Mouse (Mus musculus) forebrain, embryonic 12.5 days (tissue): ENCODE measurements around the gene Gng7. TPM values are rescaled to one million over a fixed set of nuclear protein-coding genes. Genes with fewer than 3 reads are reported as not detected.

Experiments used
- ATAC-seq: fragments of 200-750 bp; cut with Nextera tagmentation; 2 replicates; pipeline ENCODE4 v1.8.0; 2017; ENCODE audit warnings: moderate TSS enrichment; ENCODE audit not compliant: low FRiP score
- H3K27ac ChIP-seq: fragments of 300-500 bp; sonication (generic); 2 replicates; pipeline ENCODE4 v1.5.1; 2016; ENCODE audit warnings: mild to moderate bottlenecking
- H3K27me3 ChIP-seq: fragments of 300-500 bp; sonication (generic); 2 replicates; pipeline ENCODE4 v1.6.1; 2016; ENCODE audit warnings: mild to moderate bottlenecking
- H3K36me3 ChIP-seq: fragments of 300-500 bp; sonication (generic); replicated peaks from 2 replicates; pipeline ENCODE4 v1.6.1; 2016; ENCODE audit warnings: mild to moderate bottlenecking
- H3K4me1 ChIP-seq: fragments of 300-500 bp; sonication (generic); 2 replicates; pipeline ENCODE4 v1.6.1; 2016
- H3K4me2 ChIP-seq: fragments of 300-500 bp; sonication (generic); 2 replicates; pipeline ENCODE4 v1.6.1; 2016; ENCODE audit warnings: mild to moderate bottlenecking, moderate library complexity
- H3K4me3 ChIP-seq: fragments of 300-500 bp; sonication (generic); replicated peaks from 2 replicates; pipeline ENCODE4 v1.5.1; 2016; ENCODE audit warnings: mild to moderate bottlenecking
- H3K9ac ChIP-seq: fragments of 300-500 bp; sonication (generic); 2 replicates; pipeline ENCODE4 v1.6.1; 2016; ENCODE audit warnings: mild to moderate bottlenecking
- H3K9me3 ChIP-seq: fragments of 300-500 bp; sonication (generic); 2 replicates; pipeline ENCODE4 v1.6.1; 2016
- WGBS: fragments of 180-500 bp; shearing (Covaris S2); methylation state at CpG from one replicate; pipeline ENCODE4 v1.1.7; 2016; 5-methylcytosine and 5-hydroxymethylcytosine counted together
- polyA plus RNA-seq: library from polyadenylated mRNA; unstranded; fragments of >200 nt; fragmentation: Nextera tagmentation; extraction: Ambion mirVana; gene quantifications from 2 replicates; pipeline ENCODE4 v1.2.1, GENCODE M21; 2016

Gene Gng7
- polyA plus RNA-seq, 1 experiment from 2014 or later = 9.8 TPM

DNA sequence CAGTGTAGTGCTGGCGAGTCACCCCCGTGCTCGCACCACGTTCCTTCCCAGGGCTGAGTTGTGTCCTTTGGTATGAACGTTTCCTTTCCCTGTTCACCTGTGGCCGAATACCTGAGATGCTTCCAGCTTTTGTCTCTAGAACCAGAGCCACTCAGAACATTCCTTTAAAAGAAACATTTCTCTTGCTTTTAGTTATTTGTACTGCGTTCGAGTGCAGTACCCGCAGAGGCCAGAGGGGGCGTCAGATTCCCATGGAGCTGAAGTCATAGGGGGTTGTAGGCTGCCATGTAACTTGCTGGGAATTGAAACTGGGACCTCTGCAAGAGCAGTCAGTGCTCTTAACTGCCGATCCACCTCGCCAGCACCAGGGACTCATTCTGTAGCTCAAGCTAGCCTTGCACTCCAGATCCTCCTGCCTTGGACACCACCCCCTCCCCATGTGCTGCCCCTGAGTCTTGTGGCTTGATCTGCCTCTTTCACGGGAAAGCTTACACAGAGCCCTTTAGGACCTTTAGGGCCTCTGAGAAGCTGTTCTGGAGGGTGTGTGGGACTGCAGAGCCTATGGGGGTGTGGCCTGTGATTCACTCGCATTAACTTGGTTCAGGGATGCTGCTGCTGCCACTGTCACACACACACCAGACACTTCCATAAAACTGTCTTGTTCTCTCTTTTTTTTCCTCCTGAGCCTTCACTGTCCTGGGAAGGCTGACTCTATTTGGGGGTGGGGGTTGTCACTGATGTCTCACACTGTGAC lies 67.9 kb downstream of the Gng7 start:
- Histone ChIP-seq H3K9me3 (no peaks in the 10 kb centered on the region), H3K9ac (no peak overlapping the region), H3K4me2 (no peak overlapping the region), H3K27ac (no peak overlapping the region), H3K27me3 (peaks cover 1% of the 10 kb centered on the region; the same call in 1 of the 2 replicates), H3K36me3 (no peaks in the 10 kb centered on the region), H3K4me1 (peaks cover 13% of the 10 kb centered on the region), H3K4me3 (no peak overlapping the region)
- 65% methylated on average over 14 of the region's 14 CpGs for WGBS
- no peak for ATAC-seq

DNA sequence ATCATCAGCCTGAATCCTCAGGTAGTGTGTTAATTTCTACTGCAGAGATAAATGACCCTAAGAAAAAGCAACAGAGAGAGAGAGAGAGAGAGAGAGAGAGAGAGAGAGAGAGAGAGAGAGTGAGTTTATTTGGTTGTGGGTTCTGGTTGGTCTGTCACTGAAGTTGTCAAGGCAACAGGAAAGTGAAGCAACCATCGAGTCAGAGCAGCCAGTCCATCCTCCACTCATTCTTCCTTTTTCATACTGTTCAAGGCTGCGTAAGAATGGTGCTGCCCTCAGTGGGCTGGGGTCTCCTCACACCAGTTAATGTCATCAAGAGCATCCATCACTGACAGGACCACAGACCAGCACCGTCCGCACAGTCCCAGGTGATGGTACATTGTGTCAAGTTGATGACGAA lies 70.5 kb downstream of the Gng7 start:
- Histone ChIP-seq H3K4me2 (no peak overlapping the region), H3K27me3 (peaks cover 20% of the 10 kb centered on the region), H3K36me3 (no peaks in the 10 kb centered on the region), H3K9me3 (no peaks in the 10 kb centered on the region), H3K27ac (no peak overlapping the region), H3K9ac (no peak overlapping the region), H3K4me1 (peaks cover 25% of the 10 kb centered on the region), H3K4me3 (no peak overlapping the region)
- WGBS = 90% methylated on average over 5 of the region's 5 CpGs
- ATAC-seq = no peak

DNA sequence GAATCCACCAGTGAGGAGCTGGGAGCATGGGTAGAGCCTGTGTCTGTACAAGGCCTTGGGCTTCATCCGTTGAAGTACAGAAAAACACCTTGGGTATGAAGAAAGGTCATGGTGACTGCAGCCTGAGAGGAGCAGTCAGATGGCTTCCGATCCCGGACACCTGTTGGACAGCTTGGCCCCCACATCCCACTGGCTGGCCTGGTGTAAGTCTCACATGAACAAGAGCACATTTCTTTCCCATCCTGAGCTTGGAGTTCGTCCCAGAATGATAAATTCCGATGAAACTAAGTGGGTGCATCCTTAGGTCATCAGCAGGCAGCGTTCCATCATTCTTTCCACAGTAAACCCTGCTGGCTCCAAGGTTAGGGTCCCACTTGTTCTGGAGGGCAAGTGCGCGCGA lies 71.0 kb downstream of the Gng7 start:
- no peak for ATAC-seq

DNA sequence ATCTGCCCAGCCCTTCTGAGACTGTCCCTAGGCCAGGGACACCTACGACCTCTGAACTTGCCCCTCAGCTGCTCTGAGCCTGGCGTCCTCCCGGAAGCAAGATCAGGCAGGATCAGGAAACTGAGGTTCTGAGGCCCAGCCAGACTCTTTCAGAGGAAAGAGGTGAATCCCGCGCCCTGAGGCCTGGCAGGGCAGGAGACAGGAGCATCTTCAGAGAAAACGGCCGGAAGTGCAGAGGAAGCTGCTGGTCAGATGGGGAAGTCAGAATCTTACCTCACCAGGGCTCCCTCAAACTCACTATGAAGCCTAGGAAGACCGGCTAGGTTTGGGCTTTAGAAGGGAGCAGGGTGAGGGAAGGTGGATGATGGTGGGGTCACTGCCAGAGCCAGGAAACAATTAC lies 71.8 kb downstream of the Gng7 start:
- Histone ChIP-seq H3K9me3 (no peaks in the 10 kb centered on the region), H3K4me3 (no peak overlapping the region), H3K36me3 (no peaks in the 10 kb centered on the region), H3K27ac (no peak overlapping the region), H3K4me1 (peaks cover 29% of the 10 kb centered on the region), H3K9ac (0 out of 2 replicates have a peak overlapping the region, but pooled peaks have one; percentile 38), H3K4me2 (no peak overlapping the region), H3K27me3 (peaks cover 34% of the 10 kb centered on the region)
- ATAC-seq = no peak
- 64% methylated on average over 8 of the region's 8 CpGs for WGBS

More for the DNA sequence above, 71.0 kb downstream of the Gng7 start:
- WGBS = 83% methylated on average over 9 of the region's 9 CpGs
- Histone ChIP-seq H3K4me1 (peaks cover 30% of the 10 kb centered on the region), H3K36me3 (no peaks in the 10 kb centered on the region), H3K9ac (no peak overlapping the region), H3K4me3 (no peak overlapping the region), H3K9me3 (no peaks in the 10 kb centered on the region), H3K4me2 (no peak overlapping the region), H3K27ac (no peak overlapping the region), H3K27me3 (peaks cover 26% of the 10 kb centered on the region)

- Histone ChIP-seq H3K4me1 (peaks cover 41% of the 10 kb centered on the region), H3K36me3 (no peaks in the 10 kb centered on the region), H3K27ac (no peak overlapping the region), H3K9me3 (no peaks in the 10 kb centered on the region), H3K4me2 (no peak overlapping the region), H3K9ac (no peak overlapping the region; the same call in 1 of the 2 replicates), H3K4me3 (no peak overlapping the region), H3K27me3 (peaks cover 53% of the 10 kb centered on the region)
- WGBS = 75% methylated on average over 2 of the region's 2 CpGs
- ATAC-seq = no peak
Observed at GRCm38 (mm10) chr10:80940988-80941347, 73.8 kb downstream of the Gng7 start.

DNA sequence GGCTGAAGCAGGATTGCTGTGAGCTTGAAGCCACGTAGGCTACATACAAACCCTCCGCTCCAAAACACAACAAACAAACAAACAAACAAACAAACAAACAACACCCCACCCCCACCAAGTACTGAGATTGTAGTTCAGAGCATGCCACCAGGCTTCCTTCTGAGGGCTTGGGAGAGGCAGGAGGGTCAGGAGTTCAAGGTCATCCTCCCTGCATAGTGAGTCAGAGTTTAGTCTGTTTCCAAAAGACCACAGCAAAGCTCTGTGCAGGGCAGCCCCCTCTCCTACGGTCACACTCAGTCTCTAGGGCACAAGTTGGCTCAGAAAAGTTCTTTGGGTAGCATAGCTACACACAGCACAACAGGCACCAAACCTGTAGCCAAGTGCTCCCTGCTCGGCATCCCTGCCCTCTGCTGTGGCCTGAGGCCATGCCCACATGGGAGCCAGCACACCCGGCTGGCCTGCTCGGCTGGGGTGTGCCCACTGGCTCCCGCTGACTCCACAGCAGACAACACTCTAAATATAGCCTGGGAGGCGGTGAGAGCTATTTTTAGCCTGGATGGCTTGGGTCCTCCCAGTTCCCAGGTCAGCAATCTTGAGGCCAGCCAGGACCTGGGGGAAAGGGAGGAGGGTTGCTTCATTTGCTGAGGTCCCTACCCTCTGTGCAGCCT lies 74.3 kb downstream of the Gng7 start:
- Histone ChIP-seq H3K4me1 (peaks cover 47% of the 10 kb centered on the region), H3K4me3 (peak overlapping the region; percentile 38), H3K9ac (no peak overlapping the region; the same call in 1 of the 2 replicates), H3K9me3 (no peaks in the 10 kb centered on the region), H3K27ac (no peak overlapping the region), H3K27me3 (peaks cover 58% of the 10 kb centered on the region), H3K36me3 (no peaks in the 10 kb centered on the region), H3K4me2 (peak overlapping the region; percentile 62)
- WGBS = 62% methylated on average over 8 of the region's 8 CpGs
- no peak for ATAC-seq

GRCm38 (mm10) chr10:80939671-80940070 lies 75.1 kb downstream of the Gng7 start:
- WGBS = 6% methylated on average over 28 of the region's 28 CpGs
- no peaks in the 10 kb centered on the region for H3K9me3 ChIP-seq
- H3K36me3 ChIP-seq = no peaks in the 10 kb centered on the region
- ATAC-seq = peak; percentile 52
- H3K9ac ChIP-seq = peak overlapping the region; percentile 13
- H3K4me2 ChIP-seq = peak overlapping the region; percentile 62
- peak overlapping the region; percentile 38 for H3K4me3 ChIP-seq
- H3K27me3 ChIP-seq = peaks cover 66% of the 10 kb centered on the region
- peaks cover 52% of the 10 kb centered on the region for H3K4me1 ChIP-seq
- H3K27ac ChIP-seq = peak overlapping the region; percentile 42; the same call in 1 of the 2 replicates

DNA sequence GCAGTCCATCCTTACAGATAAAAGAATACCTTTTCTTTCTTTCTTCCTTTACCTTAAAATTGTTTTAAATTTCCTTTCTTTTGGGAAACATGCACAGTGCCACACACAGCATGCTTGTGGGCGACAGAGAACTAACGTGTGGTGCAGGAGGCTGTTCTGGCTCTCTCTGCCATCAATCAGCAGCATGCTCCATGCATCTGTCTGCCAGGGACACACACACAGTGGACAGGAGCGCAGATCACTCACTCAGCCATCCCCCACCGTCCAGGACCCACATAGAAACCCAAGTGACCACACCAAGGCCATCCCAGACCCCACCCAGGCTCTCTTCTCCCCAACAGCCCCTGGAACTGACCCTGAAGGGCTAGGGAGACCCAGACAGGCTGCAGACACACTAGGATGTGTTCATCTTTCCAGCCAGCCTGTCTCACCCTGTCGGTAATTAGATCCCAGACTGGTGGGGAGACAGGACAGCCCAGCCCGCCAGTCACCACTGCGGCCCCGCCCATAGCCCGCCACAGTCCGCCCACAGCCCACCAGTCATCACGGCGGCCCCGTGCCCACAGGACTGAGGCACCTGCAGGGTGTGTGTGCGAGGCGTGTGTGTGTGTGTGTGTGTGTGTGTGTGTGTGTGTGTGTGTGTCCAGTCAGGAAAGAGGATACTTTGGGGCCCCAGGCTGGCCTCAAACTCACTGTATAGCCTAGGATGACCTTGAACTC lies 75.8 kb downstream of the Gng7 start:
- H3K4me3 ChIP-seq = peak overlapping the region; percentile 38
- H3K27ac ChIP-seq = peak overlapping the region; percentile 43; the same call in 1 of the 2 replicates
- H3K9ac ChIP-seq = 0 out of 2 replicates have a peak overlapping the region, but pooled peaks have one; percentile 17
- 13% methylated on average over 15 of the region's 15 CpGs for WGBS
- H3K4me2 ChIP-seq = peak overlapping the region; percentile 62
- no peaks in the 10 kb centered on the region for H3K36me3 ChIP-seq
- H3K27me3 ChIP-seq = peaks cover 73% of the 10 kb centered on the region
- H3K9me3 ChIP-seq = no peaks in the 10 kb centered on the region
- peaks cover 58% of the 10 kb centered on the region for H3K4me1 ChIP-seq
- peak; percentile 44; the same call in 1 of the 2 replicates for ATAC-seq

DNA sequence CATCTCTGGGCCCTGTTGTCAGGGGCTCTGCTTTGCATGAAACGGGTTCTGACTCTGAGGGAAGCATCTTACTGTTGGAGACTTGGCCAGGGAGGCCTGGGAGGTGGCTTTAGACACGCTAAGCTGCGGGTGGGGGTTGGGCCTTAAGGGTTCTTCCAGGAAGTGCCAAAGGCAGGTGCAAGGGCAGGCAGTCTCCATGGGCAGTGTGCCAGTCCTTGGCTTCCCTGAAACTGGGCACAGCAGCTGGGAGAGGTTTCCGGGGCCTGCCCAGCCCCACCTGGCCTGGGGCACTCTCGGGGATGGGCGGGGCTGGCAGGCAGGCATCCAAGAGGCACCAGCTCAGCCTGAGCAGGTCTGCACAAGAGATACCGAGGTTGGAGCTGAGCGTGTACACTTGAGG lies 77.1 kb downstream of the Gng7 start:
- Histone ChIP-seq H3K9ac (no peak overlapping the region; the same call in 1 of the 2 replicates), H3K4me1 (peaks cover 72% of the 10 kb centered on the region)

GRCm38 (mm10) chr10:80936810-80937164 lies 78.0 kb downstream of the Gng7 start:
- no peak for ATAC-seq
- peaks cover 93% of the 10 kb centered on the region for H3K27me3 ChIP-seq
- H3K36me3 ChIP-seq = no peaks in the 10 kb centered on the region
- H3K9me3 ChIP-seq = no peaks in the 10 kb centered on the region
- 13% methylated on average over 6 of the region's 6 CpGs for WGBS
- H3K4me3 ChIP-seq = peak overlapping the region; percentile 34
- H3K9ac ChIP-seq = peak overlapping the region; percentile 38; the same call in 1 of the 2 replicates
- peak overlapping the region; percentile 63 for H3K27ac ChIP-seq
- H3K4me2 ChIP-seq = peak overlapping the region; percentile 56
- peaks cover 80% of the 10 kb centered on the region for H3K4me1 ChIP-seq

More for the DNA sequence above, 77.1 kb downstream of the Gng7 start:
- H3K4me2 ChIP-seq = peak overlapping the region; percentile 6; the same call in 1 of the 2 replicates
- ATAC-seq = no peak
- peaks cover 86% of the 10 kb centered on the region for H3K27me3 ChIP-seq
- no peaks in the 10 kb centered on the region for H3K36me3 ChIP-seq
- no peak overlapping the region for H3K4me3 ChIP-seq
- H3K9me3 ChIP-seq = no peaks in the 10 kb centered on the region
- 29% methylated on average over 8 of the region's 8 CpGs for WGBS
- peak overlapping the region; percentile 63 for H3K27ac ChIP-seq

DNA sequence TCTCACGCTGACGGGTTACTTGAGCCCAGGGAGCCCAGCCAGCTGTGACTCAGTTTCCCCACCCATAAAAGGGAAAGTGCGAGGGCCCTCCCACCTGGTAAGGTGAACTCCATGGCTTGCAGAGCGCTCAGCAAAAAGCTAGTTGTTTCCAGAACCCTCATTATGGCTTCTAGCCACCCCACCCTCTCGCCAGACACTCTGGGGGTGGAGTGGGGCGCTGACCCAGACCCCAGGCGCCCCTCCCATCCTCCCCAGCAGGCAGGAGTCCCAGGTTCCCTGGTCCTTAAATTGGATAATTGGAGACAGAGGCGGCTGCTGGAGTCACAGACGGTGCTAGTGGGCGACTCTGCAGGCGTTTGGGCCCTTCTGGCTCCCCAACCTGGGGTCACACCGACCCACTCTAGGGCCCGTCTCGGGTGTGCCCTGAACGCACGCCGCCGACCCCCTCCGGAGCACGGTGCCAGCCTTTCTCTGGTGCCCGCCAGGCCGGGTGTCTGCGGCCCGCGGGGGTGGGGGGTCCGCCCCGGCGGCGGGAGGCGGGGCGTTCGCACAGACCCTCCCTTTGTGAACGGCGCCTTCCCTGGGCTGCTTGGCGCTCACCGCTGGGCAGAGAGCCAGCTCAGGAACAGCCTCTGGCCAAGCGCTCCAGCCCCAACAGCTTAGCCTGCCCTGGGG lies 78.5 kb downstream of the Gng7 start:
- peak overlapping the region; percentile 38 for H3K9ac ChIP-seq
- peaks cover 93% of the 10 kb centered on the region for H3K27me3 ChIP-seq
- no peaks in the 10 kb centered on the region for H3K36me3 ChIP-seq
- H3K4me3 ChIP-seq = peak overlapping the region; percentile 34
- WGBS = 1% methylated on average over 37 of the region's 37 CpGs
- H3K4me2 ChIP-seq = peak overlapping the region; percentile 56
- H3K27ac ChIP-seq = peak overlapping the region; percentile 63
- peaks cover 86% of the 10 kb centered on the region for H3K4me1 ChIP-seq
- ATAC-seq = peak; percentile 54; the same call in 1 of the 2 replicates
- H3K9me3 ChIP-seq = no peaks in the 10 kb centered on the region
